Mouse (Mus musculus) midbrain, embryonic 10.5 days (tissue): ENCODE measurements around the gene Trim43c. TPM values are rescaled to one million over a fixed set of nuclear protein-coding genes. Genes with fewer than 3 reads are reported as not detected.
"Not testable (repeated sequence)": the region's sequence is repeated elsewhere in the genome, so short reads cannot be mapped to it uniquely, and the experiment has no call there.

Experiments
- DNase-seq: peaks from one replicate; pipeline ENCODE4 v3.0.0-alpha.2; 2017; ENCODE audit warnings: low spot score
- H3K27ac ChIP-seq: fragments of 300-500 bp; sonication (generic); replicated peaks from 2 replicates; pipeline ENCODE4 v1.5.1; 2016; ENCODE audit warnings: mild to moderate bottlenecking
- H3K27me3 ChIP-seq: fragments of 300-500 bp; sonication (generic); 2 replicates; pipeline ENCODE4 v1.6.1; 2016; ENCODE audit warnings: low read depth, mild to moderate bottlenecking; ENCODE audit not compliant: poor library complexity, severe bottlenecking
- H3K36me3 ChIP-seq: fragments of 300-500 bp; sonication (generic); 2 replicates; pipeline ENCODE4 v1.6.1; 2016; ENCODE audit warnings: mild to moderate bottlenecking, moderate library complexity
- H3K4me1 ChIP-seq: fragments of 300-500 bp; sonication (generic); 2 replicates; pipeline ENCODE4 v1.6.1; 2016
- H3K4me3 ChIP-seq: fragments of 300-500 bp; sonication (generic); 2 replicates; pipeline ENCODE4 v1.5.1; 2016; ENCODE audit warnings: mild to moderate bottlenecking, moderate library complexity
- H3K9me3 ChIP-seq: fragments of 300-500 bp; sonication (generic); replicated peaks from 2 replicates; pipeline ENCODE4 v1.6.1; 2016; ENCODE audit warnings: mild to moderate bottlenecking
- WGBS: fragments of 180-500 bp; shearing (Covaris S2); methylation state at CpG from one replicate; pipeline ENCODE4 v1.1.7; 2016; 5-methylcytosine and 5-hydroxymethylcytosine counted together
- polyA plus RNA-seq: library from polyadenylated mRNA; unstranded; fragments of >200 nt; fragmentation: Nextera tagmentation; extraction: Ambion mirVana; gene quantifications from 2 replicates; pipeline ENCODE4 v1.2.1, GENCODE M21; 2016

Trim43c gene
- polyA plus RNA-seq: 0.06 TPM in 1 of 2 replicates, not detected in the other

- H3K27ac ChIP-seq, DNase-seq, H3K27me3 ChIP-seq, H3K36me3 ChIP-seq, H3K4me3 ChIP-seq, H3K4me1 ChIP-seq, H3K9me3 ChIP-seq: not testable (repeated sequence)
- 71% methylated on average over 2 of the region's 2 CpGs for WGBS
Observed at GRCm38 (mm10) chr9:88838864-88839263, at the start of gene Trim43c. Trim43c (plus strand) TSS chr9:88839164.

GRCm38 (mm10) chr9:88853072-88853471, 14.1 kb downstream of the Trim43c start:
- 80% methylated on average over 7 of the region's 7 CpGs for WGBS
- H3K9me3 ChIP-seq, DNase-seq, H3K27ac ChIP-seq, H3K27me3 ChIP-seq, H3K36me3 ChIP-seq, H3K4me1 ChIP-seq, H3K4me3 ChIP-seq: not testable (repeated sequence)

- H3K9me3 ChIP-seq, H3K27me3 ChIP-seq, H3K4me1 ChIP-seq, H3K36me3 ChIP-seq: not testable (repeated sequence)
- peak; percentile 88 for DNase-seq
- Histone ChIP-seq H3K27ac (peak overlapping the region; percentile 76), H3K4me3 (peak overlapping the region; percentile 54)
- WGBS: 3% methylated on average over 52 of the region's 52 CpGs
Observed at GRCm38 (mm10) chr9:88858566-88859492, 19.9 kb downstream of the Trim43c start.

Other genes with a start within 250 kb of the Trim43c start
- gene Mthfsl, start 118.9 kb upstream of the Trim43c start, polyA plus RNA-seq: 23.6 and 28.4 TPM in 2 replicates
- gene Bcl2a1d, start 107.2 kb upstream of the Trim43c start, polyA plus RNA-seq: not detected in 2 replicates
- not detected in 2 replicates for gene Bcl2a1a, start 117.7 kb downstream of the Trim43c start, polyA plus RNA-seq